Mouse (Mus musculus) liver, embryonic 13.5 days (tissue): ENCODE data around the gene Cmtm3. TPM values are rescaled to one million over a fixed set of nuclear protein-coding genes. Genes with fewer than 3 reads are reported as not detected.

Experiments used
- ATAC-seq: fragments of 200-750 bp; cut with Nextera tagmentation; 2 replicates; pipeline ENCODE4 v1.8.0; 2017; ENCODE audit warnings: low read depth, mild to moderate bottlenecking, moderate number of reproducible peaks, moderate library complexity
- DNase-seq: peaks from one replicate; pipeline ENCODE4 v3.0.0; 2022
- H3K27ac ChIP-seq: fragments of 300-500 bp; sonication (generic); 2 replicates; pipeline ENCODE4 v1.5.1; 2015; ENCODE audit warnings: moderate library complexity, mild to moderate bottlenecking, inconsistent platforms
- H3K27me3 ChIP-seq: fragments of 300-500 bp; sonication (generic); 2 replicates; pipeline ENCODE4 v1.6.1; 2015; ENCODE audit warnings: mild to moderate bottlenecking, inconsistent platforms
- H3K36me3 ChIP-seq: fragments of 300-500 bp; sonication (generic); 2 replicates; pipeline ENCODE4 v1.6.1; 2015; ENCODE audit warnings: mild to moderate bottlenecking, inconsistent platforms
- H3K4me1 ChIP-seq: fragments of 300-500 bp; sonication (generic); replicated peaks from 2 replicates; pipeline ENCODE4 v1.6.1; 2015; ENCODE audit warnings: inconsistent platforms
- H3K4me2 ChIP-seq: fragments of 300-500 bp; sonication (generic); 2 replicates; pipeline ENCODE4 v1.6.1; 2015; ENCODE audit warnings: inconsistent platforms, mild to moderate bottlenecking, moderate library complexity
- H3K4me3 ChIP-seq: fragments of 300-500 bp; sonication (generic); replicated peaks from 2 replicates; pipeline ENCODE4 v1.5.1; 2015; ENCODE audit warnings: mild to moderate bottlenecking, inconsistent platforms
- H3K9ac ChIP-seq: fragments of 300-500 bp; sonication (generic); 2 replicates; pipeline ENCODE4 v1.6.1; 2015; ENCODE audit warnings: mild to moderate bottlenecking, inconsistent platforms
- H3K9me3 ChIP-seq: fragments of 300-500 bp; sonication (generic); replicated peaks from 2 replicates; pipeline ENCODE4 v1.6.1; 2016; ENCODE audit warnings: inconsistent platforms
- WGBS: fragments of 180-500 bp; shearing (Covaris S2); methylation state at CpG from one replicate; pipeline ENCODE4 v1.1.7; 2015; ENCODE audit not compliant: insufficient replicate concordance; 5-methylcytosine and 5-hydroxymethylcytosine counted together
- polyA plus RNA-seq: library from polyadenylated mRNA; unstranded; fragments of >200 nt; fragmentation: Nextera tagmentation; extraction: Ambion mirVana; gene quantifications from 2 replicates; pipeline ENCODE4 v1.2.1, GENCODE M21; 2015

Gene Cmtm3
- polyA plus RNA-seq, 1 experiment from 2014 or later, result 20.9 TPM

DNA sequence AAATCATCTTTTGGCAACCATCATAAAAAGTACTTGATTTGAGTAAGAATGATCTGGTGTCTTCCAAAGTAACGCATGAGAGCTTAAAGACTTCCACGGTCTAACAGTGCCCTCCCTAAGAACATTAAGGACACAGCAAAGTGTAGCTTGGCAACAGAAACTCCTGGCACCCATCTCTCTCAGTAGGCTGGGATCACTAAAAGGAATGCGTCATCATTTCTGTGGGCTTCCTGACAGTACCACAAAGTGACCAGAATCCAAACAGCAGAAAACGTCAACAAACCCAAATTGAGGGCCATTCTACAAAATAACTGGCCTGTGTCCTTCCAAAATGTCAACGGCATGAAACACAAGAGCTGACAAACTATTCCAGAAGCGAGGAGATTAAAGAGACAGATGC, 30.9 kb downstream of the Cmtm3 start:
- 66% methylated on average over 6 of the region's 6 CpGs for WGBS
- no peak for ATAC-seq
- no peaks in the 10 kb centered on the region for H3K27me3 ChIP-seq
- no peak overlapping the region for H3K4me3 ChIP-seq
- H3K36me3 ChIP-seq, result no peaks in the 10 kb centered on the region
- no peaks in the 10 kb centered on the region for H3K9me3 ChIP-seq
- no peak overlapping the region for H3K27ac ChIP-seq
- H3K4me2 ChIP-seq, result no peak overlapping the region
- H3K4me1 ChIP-seq, result peaks cover 12% of the 10 kb centered on the region; the same call in 1 of the 2 replicates
- no peak for DNase-seq
- no peak overlapping the region for H3K9ac ChIP-seq

DNA sequence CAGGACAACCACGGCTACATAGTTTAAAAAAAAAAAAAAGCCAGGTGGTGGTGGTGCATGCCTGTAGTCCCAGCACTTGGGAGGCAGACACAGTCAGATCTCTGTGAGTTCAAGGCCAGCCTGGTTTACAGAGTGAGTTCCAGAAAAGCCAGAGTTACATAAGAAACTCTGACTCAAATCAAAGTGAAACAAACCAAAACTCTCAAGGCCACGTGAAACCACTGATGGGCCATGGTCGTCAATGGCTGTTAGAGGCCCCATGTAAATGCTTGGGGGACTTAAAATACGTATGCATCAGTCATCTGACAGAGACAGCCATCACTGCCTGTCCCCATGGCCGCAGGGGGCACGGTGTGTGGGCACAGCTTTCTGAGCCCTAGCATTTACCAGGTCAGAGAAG, 31.9 kb downstream of the Cmtm3 start:
- H3K9ac ChIP-seq, result no peak overlapping the region
- 68% methylated on average over 6 of the region's 6 CpGs for WGBS
- H3K27ac ChIP-seq, result no peak overlapping the region
- H3K27me3 ChIP-seq, result no peaks in the 10 kb centered on the region
- ATAC-seq, result no peak
- peaks cover 16% of the 10 kb centered on the region for H3K4me1 ChIP-seq
- no peak for DNase-seq
- H3K4me3 ChIP-seq, result no peak overlapping the region
- H3K36me3 ChIP-seq, result no peaks in the 10 kb centered on the region
- no peak overlapping the region for H3K4me2 ChIP-seq
- H3K9me3 ChIP-seq, result no peaks in the 10 kb centered on the region

DNA sequence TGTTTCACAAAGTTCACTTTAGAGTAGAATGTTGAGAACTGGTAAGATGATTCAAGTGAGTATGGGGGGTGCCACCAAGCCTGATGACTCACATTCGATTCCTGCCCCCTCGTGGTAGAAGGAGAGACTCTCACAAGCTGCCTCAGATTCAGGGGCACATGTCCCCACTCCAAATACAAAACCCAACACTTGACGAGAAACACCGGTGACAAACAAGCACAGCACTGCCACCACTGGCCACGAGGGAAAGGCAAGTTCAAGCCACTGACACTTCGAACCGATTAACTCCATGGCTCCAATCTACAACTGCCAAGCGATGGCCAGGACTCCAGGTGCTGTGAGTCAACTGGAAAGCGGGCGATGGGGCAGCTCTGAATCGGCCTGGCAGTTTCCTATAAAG, 34.6 kb downstream of the Cmtm3 start:
- DNase-seq (no peak), ATAC-seq (no peak)
- H3K4me2 ChIP-seq, result no peak overlapping the region
- H3K27ac ChIP-seq, result no peak overlapping the region
- no peaks in the 10 kb centered on the region for H3K27me3 ChIP-seq
- 74% methylated on average over 11 of the region's 11 CpGs for WGBS
- no peak overlapping the region for H3K4me3 ChIP-seq
- H3K9ac ChIP-seq, result no peak overlapping the region
- H3K4me1 ChIP-seq, result peaks cover 17% of the 10 kb centered on the region
- H3K36me3 ChIP-seq, result no peaks in the 10 kb centered on the region
- H3K9me3 ChIP-seq, result no peaks in the 10 kb centered on the region

DNA sequence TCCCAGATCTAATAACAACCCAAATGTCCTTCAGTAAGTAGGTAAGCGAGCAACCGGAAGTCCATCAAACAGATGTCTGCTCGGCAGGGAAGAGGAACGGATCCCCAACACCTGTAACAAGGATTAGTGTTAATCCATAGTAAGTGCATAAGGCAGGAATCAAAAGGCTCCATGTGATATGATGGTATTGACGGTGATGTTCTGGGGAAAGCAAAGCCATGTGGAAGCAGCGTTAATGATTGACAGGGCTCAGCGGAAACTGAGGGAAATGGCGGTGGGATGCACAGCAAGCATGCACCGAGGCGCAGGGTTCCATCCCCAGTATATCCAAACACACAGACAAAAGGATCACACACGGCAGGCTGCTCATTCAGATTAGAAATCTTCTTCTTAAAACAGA, 35.1 kb downstream of the Cmtm3 start:
- Histone ChIP-seq H3K9ac (no peak overlapping the region), H3K27me3 (no peaks in the 10 kb centered on the region), H3K4me2 (no peak overlapping the region), H3K9me3 (no peaks in the 10 kb centered on the region), H3K4me3 (no peak overlapping the region), H3K27ac (no peak overlapping the region), H3K36me3 (no peaks in the 10 kb centered on the region), H3K4me1 (peaks cover 17% of the 10 kb centered on the region)
- ATAC-seq (no peak), DNase-seq (no peak)
- 74% methylated on average over 11 of the region's 11 CpGs for WGBS

DNA sequence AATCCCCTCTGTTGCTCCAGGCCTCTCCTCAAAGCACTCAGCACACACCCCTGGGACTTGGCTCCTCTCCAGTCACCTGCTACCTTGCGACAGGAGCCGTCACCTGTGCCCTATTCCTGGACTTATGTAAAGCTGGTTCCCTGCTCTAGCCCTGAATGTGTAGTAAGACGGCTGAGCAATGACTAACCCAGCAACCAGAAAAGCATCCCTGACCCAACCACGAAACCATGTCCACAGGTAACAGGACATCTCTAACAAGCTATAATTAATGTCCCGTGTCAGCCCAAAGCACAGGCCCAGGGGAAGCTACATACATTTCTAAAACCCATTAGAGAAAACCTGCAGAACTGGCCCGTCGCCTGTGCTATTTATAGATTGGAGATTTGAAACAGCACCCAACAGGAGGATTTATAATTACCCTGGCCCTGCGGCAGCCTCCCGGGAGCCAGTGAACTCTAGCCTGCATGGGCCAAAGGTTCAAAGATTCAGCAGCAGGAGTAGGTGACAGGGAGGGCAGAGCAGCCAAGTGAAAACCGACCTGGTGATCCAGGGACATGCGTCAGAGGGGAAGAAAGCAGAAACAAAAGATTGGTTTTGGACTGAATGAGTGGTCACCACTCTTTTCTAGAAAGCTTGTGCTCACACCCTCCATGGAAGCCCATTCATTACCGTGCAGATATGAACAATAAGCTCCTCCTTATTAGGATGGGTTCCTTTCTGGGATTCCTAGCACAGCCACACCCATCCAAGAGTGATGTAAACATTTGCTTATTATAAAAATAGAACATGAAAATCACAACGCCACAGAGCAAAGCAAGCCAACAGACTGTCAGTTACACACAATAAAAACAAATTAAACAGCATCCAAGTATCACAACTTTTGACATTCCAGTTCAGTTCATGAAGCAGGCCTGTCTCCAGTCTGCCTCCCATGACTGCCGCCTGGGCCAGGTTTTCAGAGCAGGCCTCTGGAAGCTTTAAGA, 35.9 kb downstream of the Cmtm3 start:
- Histone ChIP-seq H3K27ac (peak overlapping the region; percentile 55), H3K9me3 (no peaks in the 10 kb centered on the region)
- no peak for DNase-seq

DNA sequence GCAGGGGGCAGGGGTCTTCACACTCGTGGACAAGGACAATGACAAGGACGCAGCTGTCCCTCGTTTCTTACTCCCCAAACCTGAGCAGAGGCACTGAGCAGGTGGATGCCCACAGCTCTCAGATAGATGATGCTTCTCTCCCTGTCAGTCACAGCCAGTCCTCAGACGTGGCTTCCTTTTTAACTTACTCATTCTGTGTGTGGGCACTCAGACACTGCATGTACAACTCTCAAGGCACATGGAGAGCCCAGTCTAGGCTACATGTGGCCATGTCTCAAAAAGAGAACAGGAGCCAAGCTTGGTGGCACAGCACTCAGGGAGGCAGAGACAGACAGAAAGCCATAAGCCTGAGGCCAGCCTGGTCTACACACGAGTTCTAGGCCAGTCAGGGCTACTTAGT, 36.7 kb downstream of the Cmtm3 start:
- no peak for DNase-seq
- H3K4me1 ChIP-seq, result peaks cover 17% of the 10 kb centered on the region
- no peaks in the 10 kb centered on the region for H3K27me3 ChIP-seq
- H3K27ac ChIP-seq, result peak overlapping the region; percentile 26
- peak; percentile 15; the same call in 1 of the 2 replicates for ATAC-seq
- no peaks in the 10 kb centered on the region for H3K36me3 ChIP-seq
- no peaks in the 10 kb centered on the region for H3K9me3 ChIP-seq
- WGBS, result 42% methylated on average over 5 of the region's 5 CpGs
- H3K4me3 ChIP-seq, result no peak overlapping the region
- no peak overlapping the region for H3K9ac ChIP-seq
- no peak overlapping the region for H3K4me2 ChIP-seq

More for the DNA sequence above, 35.9 kb downstream of the Cmtm3 start:
- ATAC-seq, result peak; percentile 69
- Histone ChIP-seq H3K9ac (no peak overlapping the region), H3K27me3 (no peaks in the 10 kb centered on the region), H3K36me3 (no peaks in the 10 kb centered on the region), H3K4me1 (peaks cover 17% of the 10 kb centered on the region), H3K4me3 (no peak overlapping the region), H3K4me2 (no peak overlapping the region)
- 59% methylated on average over 14 of the region's 14 CpGs for WGBS

DNA sequence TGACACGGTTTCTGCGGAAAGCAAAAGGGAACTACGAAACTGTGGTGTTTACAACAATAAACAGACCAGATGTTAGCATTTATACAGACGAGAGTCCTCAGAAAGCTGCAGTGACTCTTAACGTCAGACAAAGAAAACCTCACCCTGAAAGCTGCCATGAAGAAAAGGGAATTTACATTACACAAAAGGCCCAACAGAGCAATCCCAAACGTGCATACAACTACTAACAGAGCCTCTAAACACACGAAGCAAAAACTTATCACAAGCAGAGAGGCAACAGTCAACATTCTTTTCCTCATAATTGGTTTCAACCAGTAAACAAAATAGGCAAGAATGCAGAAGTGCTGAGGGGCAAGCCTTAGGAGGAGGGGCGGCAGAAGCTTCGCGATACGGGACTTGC, 37.5 kb downstream of the Cmtm3 start:
- no peak overlapping the region for H3K9ac ChIP-seq
- no peak for DNase-seq
- WGBS, result 65% methylated on average over 11 of the region's 11 CpGs

DNA sequence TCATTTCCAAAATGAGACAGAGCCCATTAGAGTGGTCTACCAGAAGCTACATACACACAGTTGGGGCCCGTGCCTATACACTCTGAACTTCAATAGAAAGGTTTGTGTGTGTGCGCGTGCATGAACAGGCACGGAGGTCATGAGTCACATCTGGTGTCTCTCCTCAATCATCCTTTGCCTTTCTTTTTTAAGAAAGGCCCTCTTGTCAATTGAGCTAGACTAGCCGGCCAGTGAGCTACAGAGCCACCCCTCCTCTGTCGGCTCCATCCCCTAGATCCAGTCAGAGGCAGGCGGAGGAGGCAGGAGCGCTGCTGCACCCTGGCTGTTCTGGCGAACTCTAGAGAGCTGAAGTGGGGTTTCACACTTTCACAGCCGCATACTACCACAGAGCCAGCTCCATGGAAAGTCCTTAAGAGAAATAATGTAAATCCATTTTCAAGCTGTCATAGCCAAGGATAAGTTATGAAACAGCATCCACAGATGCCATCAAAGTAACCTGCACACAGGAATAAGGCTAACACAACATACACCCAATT, 40.2 kb downstream of the Cmtm3 start:
- Histone ChIP-seq H3K27ac (no peak overlapping the region), H3K9me3 (no peaks in the 10 kb centered on the region), H3K4me1 (peaks cover 17% of the 10 kb centered on the region), H3K4me2 (no peak overlapping the region), H3K9ac (no peak overlapping the region), H3K4me3 (no peak overlapping the region), H3K27me3 (no peaks in the 10 kb centered on the region), H3K36me3 (no peaks in the 10 kb centered on the region)
- 75% methylated on average over 10 of the region's 10 CpGs for WGBS
- no peak for ATAC-seq
- no peak for DNase-seq

More for the DNA sequence above, 37.5 kb downstream of the Cmtm3 start:
- ATAC-seq, result no peak
- H3K27me3 ChIP-seq, result no peaks in the 10 kb centered on the region
- no peak overlapping the region for H3K4me2 ChIP-seq
- H3K9me3 ChIP-seq, result no peaks in the 10 kb centered on the region
- no peak overlapping the region for H3K4me3 ChIP-seq
- H3K4me1 ChIP-seq, result peaks cover 17% of the 10 kb centered on the region
- no peak overlapping the region for H3K27ac ChIP-seq
- no peaks in the 10 kb centered on the region for H3K36me3 ChIP-seq

DNA sequence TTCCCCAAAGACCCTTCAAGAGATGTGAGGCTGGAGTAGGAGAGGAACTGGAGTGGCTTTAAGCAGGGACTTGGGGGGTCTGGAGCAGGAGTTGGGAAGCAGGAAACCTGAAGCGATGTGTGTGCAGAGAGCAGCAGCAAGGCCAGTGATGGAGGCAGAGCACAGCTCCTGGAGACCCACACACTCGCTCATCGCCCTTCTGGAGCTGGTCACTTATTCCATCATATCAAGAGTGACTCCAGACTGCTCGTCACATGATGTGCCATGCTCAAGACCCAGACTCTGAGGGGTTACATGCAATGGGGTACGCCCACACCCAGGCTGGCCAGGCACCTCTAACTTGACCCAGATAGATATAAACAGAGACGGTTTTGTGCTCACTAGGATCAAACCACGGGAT, 41.1 kb downstream of the Cmtm3 start:
- H3K4me3 ChIP-seq, result no peak overlapping the region
- no peak overlapping the region for H3K27ac ChIP-seq
- H3K4me2 ChIP-seq, result no peak overlapping the region
- 73% methylated on average over 7 of the region's 7 CpGs for WGBS
- ATAC-seq (no peak), DNase-seq (no peak)
- H3K27me3 ChIP-seq, result no peaks in the 10 kb centered on the region
- no peaks in the 10 kb centered on the region for H3K9me3 ChIP-seq
- H3K9ac ChIP-seq, result no peak overlapping the region
- no peaks in the 10 kb centered on the region for H3K36me3 ChIP-seq
- peaks cover 11% of the 10 kb centered on the region for H3K4me1 ChIP-seq

DNA sequence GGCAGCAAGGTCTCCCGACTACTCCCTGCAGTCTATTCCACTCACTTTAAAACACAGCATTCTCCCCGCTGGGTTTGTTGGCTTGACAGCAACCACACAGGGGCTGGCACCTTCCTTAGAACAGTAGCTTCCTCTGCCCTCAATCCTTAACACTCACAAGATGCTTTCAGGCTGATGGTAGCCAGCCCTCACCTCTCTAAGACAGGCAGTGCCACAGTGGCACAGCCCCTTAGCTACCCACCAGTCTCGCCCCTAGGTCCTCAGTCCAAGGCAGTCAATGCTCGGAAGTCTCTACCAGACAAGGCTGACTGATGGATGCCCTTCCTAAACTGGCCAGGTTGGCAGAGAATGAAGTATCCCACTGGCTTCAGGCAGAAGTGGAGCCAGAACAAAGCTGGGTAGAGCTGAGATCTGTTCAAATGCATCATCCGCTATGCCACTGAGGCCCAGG, 41.8 kb downstream of the Cmtm3 start:
- no peak overlapping the region for H3K27ac ChIP-seq
- DNase-seq (no peak), ATAC-seq (no peak)
- H3K9me3 ChIP-seq, result no peaks in the 10 kb centered on the region
- H3K27me3 ChIP-seq, result no peaks in the 10 kb centered on the region
- peaks cover 6% of the 10 kb centered on the region for H3K4me1 ChIP-seq
- no peak overlapping the region for H3K9ac ChIP-seq
- WGBS, result 66% methylated on average over 5 of the region's 5 CpGs
- H3K36me3 ChIP-seq, result no peaks in the 10 kb centered on the region
- no peak overlapping the region for H3K4me3 ChIP-seq
- no peak overlapping the region for H3K4me2 ChIP-seq

DNA sequence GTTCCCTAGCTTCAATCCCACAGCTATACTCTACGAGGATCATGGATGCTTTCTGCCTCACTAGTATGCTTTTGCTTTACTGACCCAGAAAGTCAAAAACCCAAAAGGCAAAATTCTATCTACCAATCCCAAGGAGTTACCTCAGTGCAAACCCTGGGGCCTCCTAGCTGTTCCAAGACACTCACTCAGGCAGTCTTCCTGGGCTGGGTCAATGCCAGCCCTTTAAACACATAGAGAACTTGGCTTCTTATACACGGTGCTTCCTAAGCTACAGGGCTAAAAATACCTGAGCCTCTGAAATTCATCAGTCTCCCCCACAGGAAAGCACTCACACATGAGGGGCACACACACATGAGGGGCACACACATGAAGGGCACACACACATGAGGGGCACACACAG, 44.1 kb downstream of the Cmtm3 start:
- H3K9me3 ChIP-seq, result no peaks in the 10 kb centered on the region

More for the DNA sequence above, 44.1 kb downstream of the Cmtm3 start:
- Histone ChIP-seq H3K4me3 (no peak overlapping the region), H3K36me3 (no peaks in the 10 kb centered on the region), H3K9ac (no peak overlapping the region), H3K27me3 (no peaks in the 10 kb centered on the region), H3K4me2 (no peak overlapping the region), H3K4me1 (peaks cover 7% of the 10 kb centered on the region), H3K27ac (no peak overlapping the region)
- ATAC-seq, result no peak
- DNase-seq, result no peak
- WGBS, result 52% methylated on average over 2 of the region's 2 CpGs
